Mouse (Mus musculus): Measurements from ENCODE around the gene Slc43a1.
"Not testable (repeated sequence)": the region's sequence is repeated elsewhere in the genome, so short reads cannot be mapped to it uniquely, and the experiment has no call there.

Slc43a1 gene

DNA sequence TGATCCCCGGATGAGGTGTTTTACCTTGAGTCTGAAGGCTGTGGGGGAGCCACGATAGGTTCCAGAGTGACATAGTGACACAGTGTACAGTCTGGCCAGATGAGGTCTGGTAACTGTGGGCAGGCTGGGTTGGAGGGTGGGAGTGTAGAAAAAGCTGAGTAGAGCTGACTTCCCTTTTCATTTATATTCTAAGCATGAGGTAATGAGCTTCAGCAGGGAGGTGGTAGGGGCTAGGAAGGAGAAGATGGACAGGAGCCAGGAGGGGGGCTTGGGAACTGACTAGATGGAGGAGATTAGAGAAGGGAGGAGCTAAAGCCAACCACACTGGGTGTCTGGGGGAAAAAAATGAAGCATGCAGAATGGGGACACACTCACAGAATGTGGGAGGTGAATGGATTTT is 30.3 kb downstream of the Slc43a1 start:
- DNase-seq: no peak

DNA sequence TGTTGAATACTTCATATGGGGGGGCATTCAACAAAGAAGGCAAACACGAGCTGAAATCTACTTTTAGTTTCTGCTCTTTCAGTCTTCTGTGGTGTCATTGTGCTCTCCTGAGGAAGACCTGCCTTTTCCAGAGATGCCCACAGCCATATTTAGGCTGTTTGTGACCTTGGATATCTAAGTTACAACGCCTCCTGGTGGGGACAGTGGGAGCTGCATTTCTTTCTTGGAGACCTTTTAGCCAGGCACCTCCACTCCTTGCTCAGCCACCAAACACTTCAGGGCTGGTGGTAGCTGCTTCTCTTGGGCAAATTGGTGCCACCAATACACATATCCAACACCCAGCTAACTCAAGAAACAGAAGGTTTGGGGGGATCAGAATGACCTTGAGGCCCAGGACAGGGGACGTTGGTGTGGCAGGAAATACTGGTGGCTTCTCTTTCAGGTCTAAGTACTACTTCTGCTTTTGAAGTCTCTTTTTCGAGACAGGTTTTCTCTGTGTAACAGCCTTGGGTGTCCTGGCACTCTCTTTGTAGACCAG is 32.0 kb downstream of the Slc43a1 start:
- peak; percentile 46 for DNase-seq

DNA sequence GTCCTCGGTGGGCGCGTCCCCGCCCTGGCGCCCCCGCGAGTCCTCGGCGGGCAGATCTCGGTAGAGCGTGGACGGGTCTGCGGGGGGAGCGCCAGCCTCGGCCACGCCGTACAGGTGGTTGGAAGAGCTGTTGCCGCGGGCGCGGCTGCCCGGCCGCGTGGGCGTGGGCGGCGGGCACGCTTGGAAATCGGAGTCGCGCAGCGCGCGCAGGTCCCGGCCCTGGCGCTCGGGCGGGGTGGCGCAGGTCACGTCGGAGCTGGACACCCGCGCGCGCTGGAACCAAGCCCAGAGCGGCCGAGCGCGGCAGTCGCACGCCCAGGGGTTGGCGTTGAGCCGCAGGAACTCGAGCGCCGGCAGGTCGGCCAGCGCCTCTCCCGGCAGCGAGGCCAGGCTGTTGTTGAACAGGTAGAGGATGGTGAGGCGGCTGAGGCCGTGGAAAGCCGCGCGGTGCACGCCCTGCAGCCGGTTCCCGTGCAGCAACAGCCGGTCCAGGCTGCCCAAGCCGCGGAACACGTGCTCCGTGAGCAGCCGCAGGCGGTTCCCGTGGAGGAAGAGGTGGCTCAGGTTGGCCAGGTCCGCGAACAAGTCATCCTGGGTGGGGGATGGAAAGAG is 33.6 kb downstream of the Slc43a1 start:
- DNase-seq: peak; percentile 47

DNA sequence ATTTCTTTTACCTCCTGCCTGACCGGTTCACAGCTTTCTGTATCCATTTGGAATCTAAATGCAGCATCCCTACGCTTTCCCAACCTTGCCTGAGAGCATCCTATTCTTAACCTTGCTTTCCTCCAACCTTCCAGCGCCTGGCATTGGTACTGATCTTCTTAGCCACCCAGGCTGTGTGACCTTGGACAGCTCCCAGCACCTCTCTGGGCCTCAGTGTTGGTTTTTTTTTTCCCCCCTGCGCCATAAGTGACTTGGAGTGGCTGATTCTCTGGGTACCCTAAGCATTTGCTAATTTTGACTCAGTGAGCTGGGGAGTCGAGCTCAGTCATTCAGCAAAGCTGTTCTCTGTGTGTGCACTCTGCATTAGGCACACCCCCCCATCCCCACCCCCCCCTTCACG is 37.2 kb downstream of the Slc43a1 start:
- DNase-seq: no peak

DNA sequence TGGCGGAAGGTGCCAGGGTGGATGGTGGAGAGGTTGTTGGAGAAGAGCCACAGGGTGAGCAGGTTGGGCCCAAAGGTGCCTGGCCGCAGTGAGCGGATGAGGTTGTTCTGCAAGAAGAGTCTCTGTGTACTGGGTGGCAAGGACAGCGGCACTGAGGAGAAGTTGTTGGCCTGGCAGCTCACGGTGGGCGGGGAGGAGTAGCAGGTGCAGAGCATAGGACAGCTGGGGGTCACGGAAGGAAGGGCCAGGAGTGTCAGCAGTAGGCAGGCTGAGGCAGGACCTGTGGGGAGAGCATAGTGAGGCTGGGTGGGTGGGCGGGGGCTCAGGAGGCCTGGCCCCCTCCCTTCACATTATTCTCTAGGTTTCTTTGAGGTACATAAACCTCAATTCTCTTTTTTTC is 41.9 kb downstream of the Slc43a1 start:
- no peak for DNase-seq

DNA sequence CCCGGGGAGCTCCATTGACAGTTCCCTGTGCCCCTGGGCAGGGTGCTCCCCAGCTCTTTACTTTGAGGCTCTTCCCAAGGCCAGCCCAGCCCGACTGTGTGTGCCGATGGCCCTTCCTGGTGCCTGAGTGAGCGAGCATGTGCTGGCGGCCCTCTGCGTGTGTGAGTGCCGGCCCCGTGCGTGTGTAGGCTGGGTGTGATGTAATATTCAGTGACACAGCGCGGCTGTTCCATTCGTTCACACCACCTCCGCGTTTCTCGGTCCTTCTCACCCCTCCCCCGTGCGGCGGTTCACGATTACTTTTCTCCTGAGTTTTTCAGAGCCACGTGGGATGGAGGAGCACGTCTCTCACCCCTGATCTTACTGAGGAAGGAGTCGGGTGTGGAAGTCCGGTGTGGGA is 44.0 kb downstream of the Slc43a1 start:
- DNase-seq: peak; percentile 35

DNA sequence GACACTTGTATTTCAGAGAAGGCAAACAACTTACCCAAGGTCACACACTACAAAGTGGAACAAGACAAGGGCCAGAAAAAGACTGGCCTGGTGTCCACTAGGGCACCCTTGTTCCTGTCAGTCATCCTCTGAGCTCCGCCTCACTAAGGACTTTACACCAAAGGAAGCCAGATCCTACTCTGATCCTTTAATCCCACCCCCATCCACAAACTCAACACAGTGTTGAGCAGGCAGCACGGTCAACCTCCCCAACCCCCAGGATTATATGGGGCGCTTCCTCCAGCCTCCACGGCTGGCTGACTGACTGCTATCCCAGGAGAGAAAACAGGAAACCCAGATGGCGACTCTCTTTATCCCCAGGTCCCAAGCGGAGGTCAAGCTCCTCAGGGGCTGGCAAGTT is 44.4 kb downstream of the Slc43a1 start:
- DNase-seq: no peak

DNA sequence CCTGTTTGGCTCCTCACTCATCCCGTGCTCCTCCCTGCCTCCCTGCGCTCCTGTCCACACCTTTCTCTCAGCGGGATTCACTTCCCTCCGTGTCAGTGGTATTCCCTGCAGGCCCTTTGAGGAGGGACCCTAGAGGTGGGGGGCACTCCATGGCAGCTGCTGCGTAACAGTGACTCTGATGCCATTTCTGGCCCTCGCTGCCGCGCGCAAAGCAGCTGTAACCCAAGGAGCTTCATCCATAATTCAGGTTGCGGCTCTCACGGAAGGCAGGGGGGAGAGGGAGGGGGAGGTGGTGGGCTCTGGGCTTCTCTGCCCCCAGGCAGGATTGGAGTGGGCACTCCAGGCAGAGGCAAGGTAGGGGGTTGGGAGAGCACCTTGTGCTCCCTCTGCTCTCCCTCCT is 44.9 kb downstream of the Slc43a1 start:
- DNase-seq: no peak

DNA sequence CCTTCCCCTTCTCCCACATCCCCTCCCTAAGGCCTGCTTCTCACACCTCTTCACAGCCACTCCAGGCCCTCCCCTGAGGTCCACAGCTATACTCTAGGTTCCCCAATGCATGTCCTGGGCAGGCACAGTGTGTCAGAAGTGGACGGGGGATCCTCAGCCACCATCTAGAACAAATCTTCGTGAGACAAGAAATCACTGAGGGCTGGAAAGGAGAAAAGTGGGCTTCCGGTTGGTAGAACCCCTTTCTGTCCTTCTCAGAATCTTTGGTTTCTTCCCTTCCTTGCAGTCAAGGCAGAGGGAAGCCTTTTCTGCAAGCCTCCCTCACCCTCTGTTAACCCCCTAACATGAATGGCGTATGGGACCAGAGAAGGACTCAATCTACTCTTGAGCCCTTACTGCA is 45.3 kb downstream of the Slc43a1 start:
- DNase-seq: no peak

DNA sequence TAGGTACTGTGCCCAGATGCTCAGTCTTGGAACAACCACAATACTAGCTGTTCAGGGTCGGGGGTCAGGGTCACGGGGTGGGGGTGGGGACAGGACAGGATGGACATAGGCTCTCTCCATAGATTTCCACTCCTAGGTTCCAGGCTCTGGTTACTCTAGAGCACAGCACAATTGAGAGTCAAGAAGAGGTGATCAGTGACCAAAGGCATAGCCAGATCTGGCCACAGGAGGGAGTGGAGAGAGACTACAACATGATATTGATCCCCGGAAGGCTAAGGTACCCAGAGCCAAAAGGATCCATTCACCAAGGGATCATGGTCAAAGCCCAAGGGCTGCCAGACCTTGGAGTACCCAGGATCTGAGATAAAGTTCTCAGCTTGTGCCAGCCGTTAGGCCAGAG is 46.0 kb downstream of the Slc43a1 start:
- DNase-seq: no peak

DNA sequence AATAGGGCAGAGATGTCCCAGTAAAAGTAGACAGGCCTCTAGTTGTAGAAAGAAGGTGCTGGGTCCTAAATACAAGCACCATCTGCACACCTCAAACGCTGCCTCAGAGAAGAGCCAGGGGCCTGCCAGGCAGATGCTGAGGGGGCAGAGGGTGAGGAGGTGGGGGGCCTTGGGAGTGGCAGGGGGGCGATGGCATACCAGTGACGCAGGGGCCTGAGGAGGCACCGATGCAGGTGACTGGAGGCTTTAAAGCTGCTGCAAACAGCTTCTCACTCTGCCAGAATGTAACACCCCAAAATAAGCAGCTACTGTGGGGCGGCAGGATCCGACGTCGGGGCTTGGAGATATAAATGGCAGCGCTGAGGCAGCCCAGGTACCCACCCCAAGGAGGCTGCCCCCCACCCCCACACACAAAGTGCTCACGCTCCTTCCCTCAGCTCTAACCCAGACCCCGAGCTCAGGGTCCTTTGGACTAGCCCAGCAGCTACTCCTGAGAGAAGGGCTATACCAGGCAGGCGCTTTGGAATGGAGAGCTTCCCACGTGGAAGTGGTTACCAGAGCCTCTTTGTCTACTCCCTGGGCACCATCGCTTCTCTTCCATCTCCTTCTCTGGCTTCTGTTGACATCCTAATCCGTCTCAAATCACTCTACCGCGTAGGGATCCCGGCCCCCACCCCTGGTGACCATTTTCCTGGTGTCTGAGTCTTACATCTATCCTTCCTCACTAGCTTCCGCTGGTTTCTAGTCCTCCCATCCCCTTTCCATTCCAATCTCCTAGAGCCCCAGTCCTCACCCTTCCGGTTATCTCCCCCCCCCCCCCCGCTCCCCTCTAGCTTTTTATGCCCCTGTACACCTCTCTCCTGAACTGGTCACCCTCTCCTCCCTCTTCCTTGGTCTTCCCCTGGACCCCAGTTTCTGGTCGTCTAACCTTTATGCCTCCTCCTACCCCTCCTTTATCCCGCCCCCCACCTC is 46.7 kb downstream of the Slc43a1 start:
- no peak for DNase-seq

DNA sequence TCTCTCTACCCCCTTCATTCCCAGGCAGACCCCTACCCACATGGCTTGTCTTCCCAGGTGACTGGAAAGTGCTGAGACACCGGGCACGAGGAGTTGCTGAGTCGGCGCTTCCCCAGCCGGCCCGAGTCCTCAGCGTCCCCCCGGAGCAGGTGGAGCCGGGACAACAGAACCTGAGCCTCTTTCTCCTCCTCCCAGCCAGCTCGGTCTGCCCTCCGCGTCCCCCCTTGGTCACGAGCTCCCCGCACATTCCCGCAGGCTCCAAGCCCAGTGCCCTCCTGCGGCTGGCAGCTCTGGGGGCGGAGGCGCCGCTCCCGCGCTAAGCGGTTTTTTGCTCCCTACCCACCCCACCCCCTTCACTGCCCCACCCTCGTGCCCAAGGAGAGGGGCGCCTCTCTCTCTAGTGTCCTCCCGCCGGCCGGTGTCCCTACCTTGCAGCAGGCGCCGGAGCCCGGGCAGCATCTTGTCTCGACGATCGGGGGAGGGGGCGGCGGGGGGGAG is 47.6 kb downstream of the Slc43a1 start, which contains the start of gene Rtn4rl2:
Rtn4rl2 (minus strand) TSS at position 477 of the 498 bp plus-strand sequence.
- no peak for DNase-seq

DNA sequence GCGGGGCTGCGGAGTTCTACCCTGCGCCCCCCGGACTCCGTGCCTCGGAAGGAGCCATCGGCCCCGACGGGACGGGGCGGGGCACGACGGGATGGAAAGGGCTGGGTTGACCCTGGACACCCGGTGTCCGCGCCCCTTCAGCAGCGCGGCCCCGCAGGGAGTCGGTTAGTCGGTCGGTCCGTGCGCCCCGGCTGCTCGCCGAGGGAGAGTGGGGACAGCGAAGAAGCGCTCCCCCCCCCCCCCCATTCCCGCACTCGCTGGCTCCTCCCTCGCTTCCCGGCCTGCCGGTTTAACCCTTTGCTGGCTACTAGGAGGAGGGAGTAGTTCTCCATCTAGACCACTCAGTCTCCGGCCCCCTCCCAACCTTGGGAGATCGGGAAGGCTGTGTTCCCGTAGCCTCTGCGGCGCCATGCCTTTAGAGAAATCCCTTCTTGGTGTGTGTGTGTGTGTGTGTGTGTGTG is 48.2 kb downstream of the Slc43a1 start:
- DNase-seq: no peak

DNA sequence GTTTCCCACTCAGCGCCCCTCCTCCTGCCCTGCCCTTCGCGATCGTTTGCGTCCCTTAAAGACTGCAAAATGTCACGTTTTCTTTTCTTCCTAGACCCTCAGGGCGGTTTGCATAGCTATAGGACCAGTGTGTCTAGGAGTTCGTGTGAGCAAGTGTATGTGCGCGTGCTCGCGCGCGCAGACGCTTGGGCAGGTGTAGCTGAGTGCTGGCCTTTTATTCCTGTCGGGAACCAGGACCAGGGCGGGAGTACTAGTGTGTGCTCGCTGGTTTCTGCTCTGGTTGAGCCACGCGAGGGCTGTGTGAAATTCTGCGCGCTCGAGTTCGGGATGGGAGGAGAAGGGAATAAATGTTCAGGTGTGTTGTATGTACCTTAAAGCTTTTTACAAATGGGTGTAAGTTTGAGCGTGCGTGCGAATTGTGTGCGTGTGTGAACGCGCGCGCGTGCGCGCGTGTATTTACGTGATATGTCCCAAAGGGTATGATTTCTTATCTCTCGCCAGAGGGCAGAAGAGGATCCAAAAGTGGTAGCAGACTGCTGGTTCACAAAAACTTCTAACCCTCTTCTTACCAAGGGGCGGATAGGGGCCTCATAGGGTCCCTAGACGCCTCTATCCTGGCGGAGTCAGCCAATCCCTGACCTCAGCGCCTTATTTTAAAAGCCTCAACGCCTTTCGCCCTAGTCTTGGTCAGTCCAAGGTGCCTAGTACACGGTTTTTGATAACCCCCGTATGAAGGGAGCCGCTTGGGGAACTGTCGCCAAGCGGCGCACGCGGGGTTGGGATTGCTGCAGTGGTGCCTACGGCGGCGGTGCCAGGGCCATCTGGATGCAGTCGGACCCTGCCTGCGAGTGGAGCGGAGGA is 49.0 kb downstream of the Slc43a1 start:
- peak; percentile 73 for DNase-seq

DNA sequence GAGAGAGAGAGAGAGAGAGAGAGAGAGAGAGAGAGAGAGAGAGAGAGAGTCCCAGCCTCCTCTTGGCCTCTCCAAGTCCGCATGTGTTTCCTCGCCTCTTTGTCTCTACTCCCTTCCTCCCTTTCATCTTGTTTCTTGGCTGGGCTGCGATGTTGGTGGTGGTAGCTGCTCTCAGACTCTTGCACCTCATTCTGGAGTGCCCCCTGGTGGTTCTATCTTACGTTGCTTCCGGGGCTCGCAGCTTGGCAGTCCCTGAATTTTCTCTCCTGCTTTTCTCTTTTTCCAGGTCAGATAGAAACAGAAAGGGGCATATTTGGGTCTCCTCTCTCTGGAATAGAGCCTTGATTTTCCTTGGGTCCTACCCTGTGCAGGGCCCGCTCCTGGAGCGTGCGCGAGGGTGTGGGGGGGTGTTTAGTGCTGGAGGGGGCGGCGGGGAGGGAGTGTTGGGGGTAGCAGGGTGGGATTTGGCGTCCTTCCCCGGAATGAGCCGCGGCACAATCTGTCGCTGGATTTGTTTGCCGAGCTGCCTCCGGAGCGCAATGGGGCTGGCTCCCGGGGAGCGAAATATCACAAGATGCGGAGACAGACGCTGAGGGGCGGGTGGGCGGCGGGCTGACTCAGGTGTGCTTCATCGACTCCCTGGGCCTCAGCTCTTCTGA is 50.1 kb downstream of the Slc43a1 start:
- DNase-seq: peak; percentile 91

DNA sequence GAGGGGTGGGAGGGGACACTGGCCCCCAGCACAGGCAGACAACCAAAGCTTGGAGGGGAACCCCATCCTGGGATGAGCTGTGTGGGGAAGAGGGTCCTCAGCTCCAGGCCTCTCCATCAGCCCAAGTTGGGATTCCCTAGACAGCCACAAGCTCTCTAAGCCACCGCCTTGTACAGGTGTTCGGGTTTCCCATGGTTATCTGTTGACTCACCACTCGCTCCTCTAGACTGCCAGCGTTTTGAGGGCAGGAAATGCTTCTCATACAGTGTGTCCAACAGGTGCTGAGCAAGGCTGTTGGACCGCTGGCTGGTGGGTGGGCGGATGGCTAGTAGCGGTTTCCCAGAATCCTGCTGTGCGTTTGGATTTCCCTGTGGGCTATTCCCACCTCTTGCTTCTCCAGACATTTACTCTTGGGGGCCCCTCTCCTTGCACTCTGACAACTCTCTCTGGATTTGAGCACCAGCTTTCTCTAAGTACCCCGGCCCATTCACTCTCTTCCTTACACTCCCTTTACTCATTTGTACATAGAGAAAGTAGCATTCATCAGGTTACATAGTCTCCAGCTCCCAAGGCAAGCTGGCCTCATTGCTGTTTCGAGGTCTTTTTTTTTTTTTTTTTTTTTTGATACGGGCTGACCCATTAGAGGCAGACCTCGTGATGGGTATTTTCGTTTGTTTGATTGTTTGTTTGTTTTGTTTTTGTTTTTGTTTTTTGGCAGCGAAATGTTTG is 50.8 kb downstream of the Slc43a1 start:
- DNase-seq: no peak

DNA sequence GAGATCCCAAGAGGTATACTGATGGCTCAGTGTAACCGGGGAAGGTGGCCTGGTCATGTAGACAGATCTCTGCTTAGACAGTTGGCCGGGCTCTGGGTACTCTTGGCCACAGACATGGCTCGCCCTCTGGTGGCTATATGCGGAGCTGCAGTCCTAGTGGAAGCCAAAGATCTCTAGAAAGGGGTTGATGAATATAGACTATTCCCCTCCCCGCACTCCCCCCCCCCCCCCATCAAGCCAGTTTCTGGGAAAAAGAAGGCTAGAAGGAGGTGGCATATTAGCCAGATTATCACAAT is 51.3 kb downstream of the Slc43a1 start:
- DNase-seq: peak; percentile 92

DNA sequence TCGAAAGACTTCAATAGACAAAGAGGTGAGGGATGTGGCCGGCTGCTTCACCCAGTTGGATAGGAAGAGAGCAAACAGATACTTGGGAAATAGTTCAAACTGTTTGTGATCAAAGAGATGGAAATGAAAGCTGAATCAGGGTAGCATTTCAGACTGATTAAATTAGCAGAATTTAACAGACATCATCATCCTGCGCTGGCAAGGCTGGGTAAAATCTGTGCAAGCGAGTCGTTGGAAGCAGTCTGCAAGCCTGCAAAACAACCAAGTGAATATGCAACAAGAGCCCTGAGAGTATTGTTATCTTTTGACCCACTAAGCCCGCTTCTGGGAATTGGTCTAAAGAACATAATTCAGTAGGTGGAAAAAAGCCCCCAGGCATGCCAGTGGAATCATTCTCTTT is 54.7 kb downstream of the Slc43a1 start:
- DNase-seq: no peak

DNA sequence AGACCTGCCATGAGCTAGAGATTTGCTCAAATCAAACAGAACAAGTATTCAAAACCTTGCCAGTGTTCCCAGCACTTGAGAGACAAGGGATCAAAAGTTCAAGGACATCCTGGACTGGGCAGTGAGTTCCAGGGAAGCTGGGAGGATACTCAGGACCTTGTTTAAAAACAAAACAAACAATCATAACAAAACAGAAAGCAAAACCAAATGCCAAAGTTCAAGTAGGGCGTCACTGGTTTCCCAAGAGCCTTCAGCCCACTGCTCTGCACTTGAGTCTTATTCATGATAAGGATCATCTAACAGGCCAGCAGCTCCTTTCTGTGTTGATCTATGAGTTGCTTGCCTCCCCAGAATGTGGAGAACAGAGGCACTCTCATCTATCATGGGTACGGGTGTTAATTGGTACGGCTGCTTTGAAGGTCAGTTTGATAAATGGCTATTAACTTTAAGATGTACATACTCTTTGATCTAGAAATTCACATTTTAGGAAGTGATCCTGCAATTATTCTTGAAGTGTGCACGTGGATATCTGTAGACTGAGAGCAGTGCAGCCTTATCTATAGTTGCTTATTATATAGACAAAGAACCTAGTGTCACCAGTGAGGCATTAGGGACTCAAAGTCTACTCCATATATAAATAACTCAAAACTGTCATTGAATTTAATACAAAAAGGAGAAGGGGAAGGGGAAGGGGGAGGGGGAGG is 57.0 kb downstream of the Slc43a1 start:
- peak; percentile 81 for DNase-seq

DNA sequence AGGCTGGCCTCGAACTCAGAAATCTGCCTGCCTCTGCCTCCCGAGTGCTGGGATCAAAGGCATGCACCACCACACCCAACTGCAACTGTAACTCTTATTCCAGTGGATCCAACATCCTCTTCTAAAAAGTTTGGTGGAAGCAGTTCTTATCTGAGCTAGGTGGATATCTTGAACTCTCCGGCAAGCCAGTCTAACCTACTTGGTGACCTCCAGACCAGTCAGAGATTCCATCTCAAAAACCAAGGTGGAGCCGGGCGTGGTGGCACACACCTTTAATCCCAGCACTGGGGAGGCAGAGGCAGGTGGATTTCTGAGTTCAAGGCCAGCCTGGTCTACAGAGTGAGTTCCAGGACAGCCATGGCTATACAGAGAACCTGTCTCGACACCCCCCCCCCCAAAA is 58.0 kb downstream of the Slc43a1 start:
- DNase-seq: not testable (repeated sequence)

DNA sequence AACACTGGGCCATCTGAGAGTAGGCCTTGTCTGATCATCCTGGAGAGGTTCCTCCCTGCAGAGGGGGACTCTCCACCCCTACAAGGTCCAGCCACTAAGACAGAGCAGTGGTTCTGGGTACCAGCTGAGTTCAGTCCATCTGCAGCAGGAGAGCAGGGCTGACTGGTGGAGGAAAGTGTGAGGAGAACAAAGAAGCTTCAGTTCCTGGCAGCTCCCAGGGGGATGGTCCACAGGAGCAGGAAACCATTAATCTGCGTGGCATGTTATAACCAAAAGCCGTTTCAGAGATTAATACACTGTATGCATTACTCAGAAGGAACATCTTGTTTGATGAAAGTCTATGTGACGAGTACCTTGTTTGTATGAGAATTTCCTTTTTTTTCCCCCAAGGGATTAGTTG is 74.1 kb downstream of the Slc43a1 start:
- peak; percentile 38 for DNase-seq
